Mouse (Mus musculus) heart, postnatal 0 days (tissue): ENCODE results near the gene Rasip1.

ENCODE experiments used
- CTCF ChIP-seq: IDR thresholded peaks from 2 replicates; pipeline ENCODE4 v1.5.1; 2016; ENCODE audit warnings: antibody characterized with exemption, control low read depth, low read depth
- EP300 ChIP-seq: IDR thresholded peaks from 2 replicates; pipeline ENCODE4 v1.6.1; 2016; ENCODE audit warnings: antibody characterized with exemption, low read depth

DNA sequence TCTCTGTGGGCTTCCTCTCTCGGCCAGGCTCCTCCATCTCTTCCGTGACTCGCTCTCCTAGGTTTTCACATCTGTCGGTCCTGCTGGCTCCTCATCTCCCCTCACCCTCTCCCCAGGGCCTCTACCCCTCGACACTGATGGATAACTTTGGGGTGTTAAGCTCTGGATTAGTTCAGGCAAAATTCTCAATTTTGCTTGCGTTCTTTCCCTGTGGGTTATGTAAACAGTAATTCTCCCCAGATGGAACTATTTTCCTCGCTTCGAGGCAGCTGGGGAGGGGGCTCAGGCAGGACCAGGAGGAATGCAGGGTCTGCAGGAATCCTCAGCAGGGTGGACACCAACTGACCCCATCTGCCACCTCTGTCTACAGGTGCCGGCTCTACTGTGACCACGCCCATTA lies 58.5 kb downstream of the Rasip1 start:
- no peak for TF ChIP-seq CTCF
- TF ChIP-seq EP300 = no peak
